8 mouse cellular contexts compared by ENCODE assay signal in the genomic region with DNA sequence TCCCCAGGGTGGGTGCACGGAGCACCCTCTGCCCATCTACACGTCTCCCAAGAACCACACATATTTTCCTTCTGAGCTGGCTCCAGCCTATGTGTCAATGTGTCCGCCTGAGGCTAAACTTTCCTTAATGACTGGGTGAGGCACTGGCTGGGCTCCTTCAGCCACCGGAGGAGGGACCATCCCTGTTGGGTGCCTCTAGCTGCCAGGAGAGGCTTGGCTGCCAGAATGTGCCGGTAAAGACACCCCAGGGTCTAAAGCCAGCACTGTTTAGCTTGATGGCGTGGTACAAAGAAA. TPM values are rescaled to one million over a fixed set of nuclear protein-coding genes. Genes with fewer than 3 reads are reported as not detected.
DNase-seq lines count a peak whose midpoint lies in the region; ATAC-seq and TF ChIP-seq lines count a peak whose summit lies in the region.

No protein-coding gene starts in this region.

- no peak for TF ChIP-seq CTCF in gastrocnemius, adult 2 months (IDR thresholded peaks at IDR 0.05)

- no peaks in the 10 kb centered on the region for H3K9me3 ChIP-seq in forebrain, embryonic 11.5 days (ENCODE audit: control insufficient read depth, low read length)
- no peaks in the 10 kb centered on the region for H3K9me3 ChIP-seq in limb, embryonic 15.5 days

- peak overlapping the region; percentile 95 for H3K27ac ChIP-seq in gastrocnemius, adult 2 months
- H3K27ac ChIP-seq in forebrain, embryonic 11.5 days (ENCODE audit: low read depth, low read length), result no peak overlapping the region
- H3K27ac ChIP-seq in limb, embryonic 15.5 days, result peak overlapping the region; percentile 57

- no peaks in the 10 kb centered on the region for H3K27me3 ChIP-seq in forebrain, embryonic 11.5 days (ENCODE audit: control insufficient read depth, insufficient read depth, low read length)
- no peaks in the 10 kb centered on the region for H3K27me3 ChIP-seq in limb, embryonic 15.5 days

- H3K36me3 ChIP-seq in forebrain, embryonic 11.5 days (ENCODE audit: control insufficient read depth, insufficient read depth, low read length), result peaks cover 3% of the 10 kb centered on the region; the same call in 1 of the 2 replicates
- peaks cover 35% of the 10 kb centered on the region for H3K36me3 ChIP-seq in limb, embryonic 15.5 days

- intact Hi-C loops in gastrocnemius, adult 2 months (cut with DNase I), result no loop called here

- 47% methylated on average over 6 of the region's 6 CpGs for WGBS in forebrain, embryonic 11.5 days
- 28% methylated on average over 6 of the region's 6 CpGs for WGBS in limb, embryonic 15.5 days

- H3K4me2 ChIP-seq in forebrain, embryonic 11.5 days (ENCODE audit: low read depth, low read length, severe bottlenecking), result peak overlapping the region; percentile 83; the same call in 1 of the 2 replicates
- peak overlapping the region; percentile 78 for H3K4me2 ChIP-seq in limb, embryonic 15.5 days

- peak; percentile 50 for DNase-seq in gastrocnemius, adult 2 months
- DNase-seq in gastrocnemius, adult 18-20 months (ENCODE audit: low spot score), result no peak
- DNase-seq in 3134 (ENCODE audit: extremely low read depth, insufficient read length, low spot score), result peak; percentile 82
- DNase-seq in forebrain, embryonic 11.5 days (ENCODE audit: low spot score), result no peak
- no peak for DNase-seq in embryo, embryonic 10.5 days (ENCODE audit: low spot score)
- no peak for DNase-seq in cerebellum, adult 11-12 months
- DNase-seq in embryo, embryonic 9.5 days (ENCODE audit: extremely low spot score), result no peak

- 0 out of 2 replicates have a peak overlapping the region, but pooled peaks have one; percentile 73 for H3K9ac ChIP-seq in forebrain, embryonic 11.5 days (ENCODE audit: low read length)
- peak overlapping the region; percentile 69 for H3K9ac ChIP-seq in limb, embryonic 15.5 days

- ATAC-seq in forebrain, embryonic 11.5 days (replicated peaks; ENCODE audit: low FRiP score), result no peak
- ATAC-seq in limb, embryonic 15.5 days (ENCODE audit: insufficient number of reproducible peaks, low FRiP score, low TSS enrichment, low read depth), result no peak

- peak overlapping the region; percentile 86 for H3K4me3 ChIP-seq in gastrocnemius, adult 2 months
- H3K4me3 ChIP-seq in forebrain, embryonic 11.5 days (ENCODE audit: low read depth, low read length), result peak overlapping the region; percentile 64; the same call in 1 of the 2 replicates
- H3K4me3 ChIP-seq in limb, embryonic 15.5 days, result peak overlapping the region; percentile 68

- peaks cover 9% of the 10 kb centered on the region; the same call in 1 of the 2 replicates for H3K4me1 ChIP-seq in forebrain, embryonic 11.5 days (replicated peaks; ENCODE audit: control insufficient read depth, insufficient read depth, low read length)
- H3K4me1 ChIP-seq in limb, embryonic 15.5 days, result peaks cover 25% of the 10 kb centered on the region

RNA-seq across cellular contexts. Expression of gene Slc39a13, which starts 1.4 kb away (rescaled TPM):
- 10 to 100 TPM; 18.7 to 22.0 TPM for total RNA-seq in gastrocnemius, adult 2 months (2021)
- 10 to 100 TPM; 16.9 to 19.9 TPM for total RNA-seq in gastrocnemius, adult 18-20 months (2021)
- 23.3 and 23.6 TPM in 2 replicates for polyA plus RNA-seq in forebrain, embryonic 11.5 days (2014; fragmentation: Nextera tagmentation; extraction: Ambion mirVana)
- 88.8 and 89.4 TPM in 2 replicates for polyA plus RNA-seq in limb, embryonic 15.5 days (2015; fragmentation: Nextera tagmentation; extraction: Ambion mirVana)

RNA-seq across cellular contexts. Expression of gene Spi1, which starts 13.4 kb away (rescaled TPM):
- 1 to 10 TPM in 1 of 2 experiments, under 1 TPM in 1; 0.87 to 1.2 TPM for total RNA-seq in gastrocnemius, adult 2 months (2021)
- 1 to 10 TPM in 1 of 2 experiments, under 1 TPM in 1; 0.43 to 1.1 TPM for total RNA-seq in gastrocnemius, adult 18-20 months (2021)
- 2.2 and 4.9 TPM in 2 replicates for polyA plus RNA-seq in forebrain, embryonic 11.5 days (2014; fragmentation: Nextera tagmentation; extraction: Ambion mirVana)
- polyA plus RNA-seq in limb, embryonic 15.5 days (2015; fragmentation: Nextera tagmentation; extraction: Ambion mirVana), result 9.4 and 12.6 TPM in 2 replicates

RNA-seq across cellular contexts. Expression of gene Psmc3, which starts 15.0 kb away (rescaled TPM):
- 100 to 1,000 TPM; 226 to 256 TPM for total RNA-seq in gastrocnemius, adult 2 months (2021)
- total RNA-seq in gastrocnemius, adult 18-20 months (2021), result 100 to 1,000 TPM; 249 to 273 TPM
- 354 and 371 TPM in 2 replicates for polyA plus RNA-seq in forebrain, embryonic 11.5 days (2014; fragmentation: Nextera tagmentation; extraction: Ambion mirVana)
- polyA plus RNA-seq in limb, embryonic 15.5 days (2015; fragmentation: Nextera tagmentation; extraction: Ambion mirVana), result 248 and 294 TPM in 2 replicates

RNA-seq across cellular contexts. Expression of gene Rapsn, which starts 33.4 kb away (rescaled TPM):
- total RNA-seq in gastrocnemius, adult 2 months (2021), result 10 to 100 TPM; 28.3 to 30.2 TPM
- 10 to 100 TPM; 27.4 to 28.9 TPM for total RNA-seq in gastrocnemius, adult 18-20 months (2021)
- 3.1 and 5.0 TPM in 2 replicates for polyA plus RNA-seq in forebrain, embryonic 11.5 days (2014; fragmentation: Nextera tagmentation; extraction: Ambion mirVana)
- polyA plus RNA-seq in limb, embryonic 15.5 days (2015; fragmentation: Nextera tagmentation; extraction: Ambion mirVana), result 16.2 and 30.5 TPM in 2 replicates

RNA-seq across cellular contexts. Expression of gene Mybpc3, which starts 49.1 kb away (rescaled TPM):
- under 1 TPM in 1 of 2 experiments, not detected in 1; 0.06 TPM for total RNA-seq in gastrocnemius, adult 2 months (2021)
- not detected for total RNA-seq in gastrocnemius, adult 18-20 months (2021)
- polyA plus RNA-seq in forebrain, embryonic 11.5 days (2014; fragmentation: Nextera tagmentation; extraction: Ambion mirVana), result not detected in 2 replicates
- 0.09 and 0.34 TPM in 2 replicates for polyA plus RNA-seq in limb, embryonic 15.5 days (2015; fragmentation: Nextera tagmentation; extraction: Ambion mirVana)

Comparison
In these comparisons a context has a peak if more than half of its experiments do, and no peak if none do; other contexts are left out.
1. DNase-seq: peak in gastrocnemius, adult 2 months (single experiment) and 3134 (single experiment); none in gastrocnemius, adult 18-20 months (single experiment), forebrain, embryonic 11.5 days (single experiment), embryo, embryonic 10.5 days (single experiment), cerebellum, adult 11-12 months (single experiment) and embryo, embryonic 9.5 days (single experiment).
2. Peak in every context shown above with its lines, with median percentiles within 50 percentile points of each other: H3K4me3 ChIP-seq.